Mouse (Mus musculus) regulatory T cell (primary cell): ENCODE results near the gene Gm20388.

Experiments used
- in situ Hi-C: fragments of 300-600 bp; cut with MboI, MseI; formaldehyde crosslinking; loops from one replicate; pipeline ENCODE4 v1.15.1; 2025; ENCODE audit warnings: high pct_unique_total_duplicates

Gm20388 gene

GRCm38 (mm10) chr8:123137645-123138077 is 3227.0 kb downstream of the Gm20388 start:
- in situ Hi-C loops, result no loop called here

- in situ Hi-C loops, result no loop called here
Observed at GRCm38 (mm10) chr8:123138741-123139140, 3228.1 kb downstream of the Gm20388 start.

GRCm38 (mm10) chr8:123141741-123142462 is 3231.3 kb downstream of the Gm20388 start:
- in situ Hi-C loops, result loop anchor here (5.0 to 10.0 kb wide), 2 partner anchors 45 to 1023 kb away; partner anchors contain the start of gene Dpep1

GRCm38 (mm10) chr8:123145279-123145678 is 3234.6 kb downstream of the Gm20388 start:
- in situ Hi-C loops, result loop anchor here (10.0 kb wide), 1 partner anchor 1020 kb away; no protein-coding TSS in a partner anchor

GRCm38 (mm10) chr8:123146390-123146789 is 3235.7 kb downstream of the Gm20388 start:
- in situ Hi-C loops, result loop anchor here (10.0 kb wide), 1 partner anchor 1018 kb away; no protein-coding TSS in a partner anchor

GRCm38 (mm10) chr8:123150737-123151171 is 3240.1 kb downstream of the Gm20388 start:
- in situ Hi-C loops, result no loop called here

GRCm38 (mm10) chr8:123155177-123155576 is 3244.5 kb downstream of the Gm20388 start:
- in situ Hi-C loops, result no loop called here

GRCm38 (mm10) chr8:123156070-123156773 is 3245.6 kb downstream of the Gm20388 start:
- in situ Hi-C loops, result no loop called here

- in situ Hi-C loops, result no loop called here
Observed at GRCm38 (mm10) chr8:123157888-123158465, 3247.3 kb downstream of the Gm20388 start, which contains the start of gene Sult5a1. Sult5a1 (minus strand) TSS chr8:123158315.

GRCm38 (mm10) chr8:123181391-123181790 is 3270.8 kb downstream of the Gm20388 start:
- in situ Hi-C loops, result loop anchor here (5.0 kb wide), 1 partner anchor 274 kb away; no protein-coding TSS in a partner anchor

GRCm38 (mm10) chr8:123185566-123186409 is 3275.1 kb downstream of the Gm20388 start, which contains the start of gene Dpep1:
Dpep1 (plus strand) TSS chr8:123186242.
- in situ Hi-C loops, result loop anchor here (5.0 kb wide), 1 partner anchor 43 kb away; no protein-coding TSS in a partner anchor

GRCm38 (mm10) chr8:123188006-123188405 is 3277.4 kb downstream of the Gm20388 start:
- in situ Hi-C loops, result loop anchor here (5.0 kb wide), 1 partner anchor 46 kb away; no protein-coding TSS in a partner anchor

GRCm38 (mm10) chr8:123188841-123189240 is 3278.2 kb downstream of the Gm20388 start:
- in situ Hi-C loops, result loop anchor here (5.0 kb wide), 1 partner anchor 47 kb away; no protein-coding TSS in a partner anchor

- in situ Hi-C loops, result loop anchor here (10.0 kb wide), 1 partner anchor 1236 kb away; no protein-coding TSS in a partner anchor
Observed at GRCm38 (mm10) chr8:123190678-123191077, 3280.0 kb downstream of the Gm20388 start.

- in situ Hi-C loops, result loop anchor here (10.0 kb wide), 1 partner anchor 1237 kb away; no protein-coding TSS in a partner anchor
Observed at GRCm38 (mm10) chr8:123191908-123192307, 3281.3 kb downstream of the Gm20388 start.

GRCm38 (mm10) chr8:123193771-123194170 is 3283.1 kb downstream of the Gm20388 start:
- in situ Hi-C loops, result loop anchor here (10.0 kb wide), 1 partner anchor 1239 kb away; no protein-coding TSS in a partner anchor

GRCm38 (mm10) chr8:123197016-123197415 is 3286.4 kb downstream of the Gm20388 start:
- in situ Hi-C loops, result loop anchor here (10.0 kb wide), 1 partner anchor 1242 kb away; no protein-coding TSS in a partner anchor

GRCm38 (mm10) chr8:123199864-123200263 is 3289.2 kb downstream of the Gm20388 start:
- in situ Hi-C loops, result loop anchor here (10.0 kb wide), 1 partner anchor 1245 kb away; no protein-coding TSS in a partner anchor

GRCm38 (mm10) chr8:123202288-123202687 is 3291.6 kb downstream of the Gm20388 start:
- in situ Hi-C loops, result no loop called here

GRCm38 (mm10) chr8:123203571-123203970 is 3292.9 kb downstream of the Gm20388 start:
- in situ Hi-C loops, result no loop called here
